Mouse (Mus musculus) hindbrain, embryonic 10.5 days (tissue): Measurements from ENCODE around the gene Slc18b1. TPM values are rescaled to one million over a fixed set of nuclear protein-coding genes. Genes with fewer than 3 reads are reported as not detected.

Source experiments
- DNase-seq: peaks from one replicate; pipeline ENCODE4 v3.0.0-alpha.2; 2017; ENCODE audit warnings: low spot score
- H3K27ac ChIP-seq: fragments of 300-500 bp; sonication (generic); 2 replicates; pipeline ENCODE4 v1.5.1; 2016; ENCODE audit warnings: mild to moderate bottlenecking, moderate library complexity
- H3K27me3 ChIP-seq: fragments of 300-500 bp; sonication (generic); 2 replicates; pipeline ENCODE4 v1.6.1; 2016; ENCODE audit warnings: mild to moderate bottlenecking; ENCODE audit not compliant: poor library complexity, insufficient read depth, severe bottlenecking
- H3K36me3 ChIP-seq: fragments of 300-500 bp; sonication (generic); 2 replicates; pipeline ENCODE4 v1.6.1; 2016; ENCODE audit warnings: mild to moderate bottlenecking, moderate library complexity
- H3K4me1 ChIP-seq: fragments of 300-500 bp; sonication (generic); replicated peaks from 2 replicates; pipeline ENCODE4 v1.6.1; 2016; ENCODE audit warnings: mild to moderate bottlenecking
- H3K4me3 ChIP-seq: fragments of 300-500 bp; sonication (generic); 2 replicates; pipeline ENCODE4 v1.5.1; 2016; ENCODE audit warnings: mild to moderate bottlenecking, moderate library complexity
- H3K9me3 ChIP-seq: fragments of 300-500 bp; sonication (generic); 2 replicates; pipeline ENCODE4 v1.6.1; 2016; ENCODE audit warnings: mild to moderate bottlenecking, moderate library complexity
- WGBS: fragments of 180-500 bp; shearing (Covaris S2); methylation state at CpG from one replicate; pipeline ENCODE4 v1.1.7; 2016; 5-methylcytosine and 5-hydroxymethylcytosine counted together
- polyA plus RNA-seq: library from polyadenylated mRNA; unstranded; fragments of >200 nt; fragmentation: Nextera tagmentation; extraction: Ambion mirVana; gene quantifications from 2 replicates; pipeline ENCODE4 v1.2.1, GENCODE M21; 2016

The Slc18b1 gene
- polyA plus RNA-seq, 1 experiment from 2014 or later = 12.9 TPM

- no peaks in the 10 kb centered on the region for H3K36me3 ChIP-seq
Measured at GRCm38 (mm10) chr10:23864362-23865312, 67.9 kb downstream of the Slc18b1 start.

More at GRCm38 (mm10) chr10:23864362-23865312, 67.9 kb downstream of the Slc18b1 start:
- DNase-seq = no peak
- Histone ChIP-seq H3K9me3 (peaks cover 16% of the 10 kb centered on the region), H3K27ac (no peak overlapping the region), H3K4me1 (no peaks in the 10 kb centered on the region), H3K27me3 (no peaks in the 10 kb centered on the region), H3K4me3 (no peak overlapping the region)
- WGBS = 90% methylated on average over 9 of the region's 9 CpGs

Other genes with a start within 250 kb of the Slc18b1 start
- 124 and 145 TPM in 2 replicates for gene Rps12, start 9.7 kb upstream of the Slc18b1 start, polyA plus RNA-seq
- not detected in 2 replicates for gene Vnn3, start 54.5 kb downstream of the Slc18b1 start, polyA plus RNA-seq
- 3.1 and 4.6 TPM in 2 replicates for gene Vnn1, start 97.7 kb downstream of the Slc18b1 start, polyA plus RNA-seq
- not detected in 2 replicates for gene Taar1, start 123.4 kb downstream of the Slc18b1 start, polyA plus RNA-seq
- gene Taar2, start 141.6 kb downstream of the Slc18b1 start, polyA plus RNA-seq = not detected in 2 replicates
- not detected in 2 replicates for gene Taar3, start 152.6 kb downstream of the Slc18b1 start, polyA plus RNA-seq
- not detected in 2 replicates for gene Taar4, start 163.5 kb downstream of the Slc18b1 start, polyA plus RNA-seq
- not detected in 2 replicates for gene Taar5, start 173.7 kb downstream of the Slc18b1 start, polyA plus RNA-seq
- not detected in 2 replicates for gene Taar6, start 188.7 kb downstream of the Slc18b1 start, polyA plus RNA-seq
- gene Taar7a, start 196.5 kb downstream of the Slc18b1 start, polyA plus RNA-seq = not detected in 2 replicates
- not detected in 2 replicates for gene Taar7b, start 203.0 kb downstream of the Slc18b1 start, polyA plus RNA-seq
- gene Taar7d, start 230.2 kb downstream of the Slc18b1 start, polyA plus RNA-seq = not detected in 2 replicates
- not detected in 2 replicates for gene Taar7e, start 240.6 kb downstream of the Slc18b1 start, polyA plus RNA-seq